Mouse (Mus musculus): ENCODE measurements at regions not wholly inside any gene's neighbourhood (a gene's known extent, or its start where the extent isn't known, plus 50 kb on each side); places are given as distances from the start of the nearest gene placed in this dataset.

GRCm38 (mm10) chr10:98572782-98573536 lies 341.2 kb upstream of the Atp2b1 start:
- DNase-seq (ENCODE audit: low spot score) (no peak), ATAC-seq (ENCODE audit: low FRiP score, low TSS enrichment) (no peak)

GRCm38 (mm10) chr10:98577040-98577439 lies 337.2 kb upstream of the Atp2b1 start:
- DNase-seq (ENCODE audit: low spot score): no peak
- H3K9me3 ChIP-seq (ENCODE audit: control insufficient read depth, low read length): no peaks in the 10 kb centered on the region
- 74% methylated on average over 6 of the region's 6 CpGs for WGBS
- H3K27me3 ChIP-seq (ENCODE audit: control insufficient read depth, insufficient read depth, low read length): no peaks in the 10 kb centered on the region
- no peak overlapping the region for H3K4me2 ChIP-seq (replicated peaks; ENCODE audit: low read depth)
- no peak for TF ChIP-seq CTCF (IDR thresholded peaks at IDR 0.05; ENCODE audit: low read depth)
- no peak for TF ChIP-seq EP300 (optimal IDR thresholded peaks at IDR 0.05)
- H3K4me1 ChIP-seq (replicated peaks; ENCODE audit: control insufficient read depth, insufficient read depth): no peaks in the 10 kb centered on the region
- H3K27ac ChIP-seq (replicated peaks): no peak overlapping the region
- no peak overlapping the region for H3K4me3 ChIP-seq (ENCODE audit: low read depth, low read length)
- no peak overlapping the region for H3K9ac ChIP-seq (ENCODE audit: low read length)
- H3K36me3 ChIP-seq (ENCODE audit: control insufficient read depth, insufficient read depth, low read length): no peaks in the 10 kb centered on the region
- ATAC-seq (ENCODE audit: low FRiP score, low TSS enrichment): no peak

More at GRCm38 (mm10) chr10:98572782-98573536, 341.2 kb upstream of the Atp2b1 start:
- no peaks in the 10 kb centered on the region for H3K4me1 ChIP-seq (replicated peaks; ENCODE audit: control insufficient read depth, insufficient read depth)
- H3K4me3 ChIP-seq (ENCODE audit: low read depth, low read length): no peak overlapping the region
- no peaks in the 10 kb centered on the region for H3K27me3 ChIP-seq (ENCODE audit: control insufficient read depth, insufficient read depth, low read length)
- no peak overlapping the region for H3K9ac ChIP-seq (ENCODE audit: low read length)
- no peaks in the 10 kb centered on the region for H3K36me3 ChIP-seq (ENCODE audit: control insufficient read depth, insufficient read depth, low read length)
- no peak overlapping the region for H3K27ac ChIP-seq (replicated peaks)
- no peak overlapping the region for H3K4me2 ChIP-seq (replicated peaks; ENCODE audit: low read depth)
- 51% methylated on average over 16 of the region's 16 CpGs for WGBS
- no peaks in the 10 kb centered on the region for H3K9me3 ChIP-seq (ENCODE audit: control insufficient read depth, low read length)
- TF ChIP-seq CTCF (IDR thresholded peaks at IDR 0.05; ENCODE audit: low read depth): no peak
- no peak for TF ChIP-seq EP300 (optimal IDR thresholded peaks at IDR 0.05)

GRCm38 (mm10) chr10:98584776-98585175 lies 329.4 kb upstream of the Atp2b1 start:
- 71% methylated on average over 1 of the region's 1 CpGs for WGBS
- H3K4me3 ChIP-seq (ENCODE audit: low read depth, low read length): no peak overlapping the region
- no peaks in the 10 kb centered on the region for H3K9me3 ChIP-seq (ENCODE audit: control insufficient read depth, low read length)
- DNase-seq (ENCODE audit: low spot score): no peak
- H3K27ac ChIP-seq (replicated peaks): no peak overlapping the region
- no peaks in the 10 kb centered on the region for H3K36me3 ChIP-seq (ENCODE audit: control insufficient read depth, insufficient read depth, low read length)
- H3K9ac ChIP-seq (ENCODE audit: low read length): no peak overlapping the region
- no peak for TF ChIP-seq CTCF (IDR thresholded peaks at IDR 0.05; ENCODE audit: low read depth)
- TF ChIP-seq EP300 (optimal IDR thresholded peaks at IDR 0.05): no peak
- H3K4me2 ChIP-seq (replicated peaks; ENCODE audit: low read depth): no peak overlapping the region
- no peak for ATAC-seq (ENCODE audit: low FRiP score, low TSS enrichment)
- no peaks in the 10 kb centered on the region for H3K4me1 ChIP-seq (replicated peaks; ENCODE audit: control insufficient read depth, insufficient read depth)
- H3K27me3 ChIP-seq (ENCODE audit: control insufficient read depth, insufficient read depth, low read length): no peaks in the 10 kb centered on the region

- ATAC-seq (ENCODE audit: low FRiP score, low TSS enrichment): no peak
These were observed 324.5 kb upstream of the Atp2b1 start for GRCm38 (mm10) chr10:98589726-98590125.

GRCm38 (mm10) chr10:98592154-98592553 lies 322.1 kb upstream of the Atp2b1 start:
- 81% methylated on average over 6 of the region's 6 CpGs for WGBS
- TF ChIP-seq CTCF (IDR thresholded peaks at IDR 0.05; ENCODE audit: low read depth) (no peak), EP300 (optimal IDR thresholded peaks at IDR 0.05) (no peak)
- Histone ChIP-seq H3K4me2 (replicated peaks; ENCODE audit: low read depth) (no peak overlapping the region), H3K9me3 (ENCODE audit: control insufficient read depth, low read length) (no peaks in the 10 kb centered on the region), H3K4me3 (ENCODE audit: low read depth, low read length) (no peak overlapping the region), H3K9ac (ENCODE audit: low read length) (no peak overlapping the region), H3K36me3 (ENCODE audit: control insufficient read depth, insufficient read depth, low read length) (no peaks in the 10 kb centered on the region), H3K27me3 (ENCODE audit: control insufficient read depth, insufficient read depth, low read length) (no peaks in the 10 kb centered on the region), H3K4me1 (replicated peaks; ENCODE audit: control insufficient read depth, insufficient read depth) (no peaks in the 10 kb centered on the region), H3K27ac (replicated peaks) (no peak overlapping the region)
- DNase-seq (ENCODE audit: low spot score): no peak
- no peak for ATAC-seq (ENCODE audit: low FRiP score, low TSS enrichment)

More at GRCm38 (mm10) chr10:98589726-98590125, 324.5 kb upstream of the Atp2b1 start:
- no peak overlapping the region for H3K4me2 ChIP-seq (replicated peaks; ENCODE audit: low read depth)
- no peaks in the 10 kb centered on the region for H3K9me3 ChIP-seq (ENCODE audit: control insufficient read depth, low read length)
- H3K27ac ChIP-seq (replicated peaks): no peak overlapping the region
- TF ChIP-seq EP300 (optimal IDR thresholded peaks at IDR 0.05) (no peak), CTCF (IDR thresholded peaks at IDR 0.05; ENCODE audit: low read depth) (no peak)
- no peak for DNase-seq (ENCODE audit: low spot score)
- WGBS: 86% methylated on average over 14 of the region's 14 CpGs
- no peak overlapping the region for H3K9ac ChIP-seq (ENCODE audit: low read length)
- no peaks in the 10 kb centered on the region for H3K27me3 ChIP-seq (ENCODE audit: control insufficient read depth, insufficient read depth, low read length)
- no peak overlapping the region for H3K4me3 ChIP-seq (ENCODE audit: low read depth, low read length)
- H3K36me3 ChIP-seq (ENCODE audit: control insufficient read depth, insufficient read depth, low read length): no peaks in the 10 kb centered on the region
- H3K4me1 ChIP-seq (replicated peaks; ENCODE audit: control insufficient read depth, insufficient read depth): no peaks in the 10 kb centered on the region

- Histone ChIP-seq H3K27ac (replicated peaks) (no peak overlapping the region), H3K9ac (ENCODE audit: low read length) (no peak overlapping the region), H3K4me3 (ENCODE audit: low read depth, low read length) (no peak overlapping the region), H3K9me3 (ENCODE audit: control insufficient read depth, low read length) (no peaks in the 10 kb centered on the region), H3K4me2 (replicated peaks; ENCODE audit: low read depth) (no peak overlapping the region), H3K36me3 (ENCODE audit: control insufficient read depth, insufficient read depth, low read length) (no peaks in the 10 kb centered on the region), H3K27me3 (ENCODE audit: control insufficient read depth, insufficient read depth, low read length) (no peaks in the 10 kb centered on the region), H3K4me1 (replicated peaks; ENCODE audit: control insufficient read depth, insufficient read depth) (no peaks in the 10 kb centered on the region)
- WGBS: 37% methylated on average over 5 of the region's 5 CpGs
- TF ChIP-seq EP300 (optimal IDR thresholded peaks at IDR 0.05) (no peak), CTCF (IDR thresholded peaks at IDR 0.05; ENCODE audit: low read depth) (no peak)
- ATAC-seq (ENCODE audit: low FRiP score, low TSS enrichment) (no peak), DNase-seq (ENCODE audit: low spot score) (no peak)
These were observed 320.3 kb upstream of the Atp2b1 start for GRCm38 (mm10) chr10:98593910-98594309.
